Mouse (Mus musculus) stomach, postnatal 0 days (tissue): Measurements from ENCODE around the gene Cep44. TPM values are rescaled to one million over a fixed set of nuclear protein-coding genes. Genes with fewer than 3 reads are reported as not detected.

ENCODE experiments used
- ATAC-seq: fragments of 200-750 bp; cut with Nextera tagmentation; 2 replicates; pipeline ENCODE4 v1.8.0; 2017; ENCODE audit not compliant: low FRiP score, low TSS enrichment
- DNase-seq: peaks from one replicate; pipeline ENCODE4 v3.0.0-alpha.2; 2016; ENCODE audit warnings: low spot score
- H3K27ac ChIP-seq: fragments of 300-500 bp; sonication (generic); replicated peaks from 2 replicates; pipeline ENCODE4 v1.5.1; 2014; ENCODE audit warnings: mild to moderate bottlenecking, control low read depth
- H3K27me3 ChIP-seq: fragments of 300-500 bp; sonication (generic); 2 replicates; pipeline ENCODE4 v1.6.1; 2014; ENCODE audit warnings: low read length; ENCODE audit not compliant: control insufficient read depth, insufficient read depth
- H3K36me3 ChIP-seq: fragments of 300-500 bp; sonication (generic); 2 replicates; pipeline ENCODE4 v1.6.1; 2014; ENCODE audit warnings: low read length, mixed read lengths; ENCODE audit not compliant: control insufficient read depth, insufficient read depth
- H3K4me1 ChIP-seq: fragments of 300-500 bp; sonication (generic); replicated peaks from 2 replicates; pipeline ENCODE4 v1.6.1; 2014; ENCODE audit warnings: antibody characterized with exemption; ENCODE audit not compliant: control insufficient read depth, insufficient read depth
- H3K4me2 ChIP-seq: fragments of 300-500 bp; sonication (generic); replicated peaks from 2 replicates; pipeline ENCODE4 v1.6.1; 2014; ENCODE audit warnings: low read depth, mild to moderate bottlenecking, control low read depth, moderate library complexity
- H3K4me3 ChIP-seq: fragments of 300-500 bp; sonication (generic); 2 replicates; pipeline ENCODE4 v1.5.1; 2014; ENCODE audit warnings: low read depth, low read length, control low read depth
- H3K9ac ChIP-seq: fragments of 300-500 bp; sonication (generic); 2 replicates; pipeline ENCODE4 v1.6.1; 2014; ENCODE audit warnings: mild to moderate bottlenecking, low read length, control low read depth, mixed read lengths
- H3K9me3 ChIP-seq: fragments of 300-500 bp; sonication (generic); 2 replicates; pipeline ENCODE4 v1.6.1; 2016; ENCODE audit warnings: low read length; ENCODE audit not compliant: control insufficient read depth
- CTCF ChIP-seq: IDR thresholded peaks from 2 replicates; pipeline ENCODE4 v1.5.1; 2016; ENCODE audit warnings: antibody characterized with exemption, low read depth, mild to moderate bottlenecking, moderate library complexity
- EP300 ChIP-seq: optimal IDR thresholded peaks from 2 replicates; pipeline ENCODE3; 2016; ENCODE audit warnings: antibody characterized with exemption
- WGBS: fragments of 180-500 bp; shearing (Covaris S2); extraction: QIAGEN DNeasy Blood & Tissue Kit; methylation state at CpG from one replicate; pipeline ENCODE4 v1.1.7; 2014; 5-methylcytosine and 5-hydroxymethylcytosine counted together
- microRNA-seq: library from miRNA; unstranded; fragments of <30 nt; microRNA quantifications from one replicate; pipeline ENCODE4, GENCODE M21; 2016
- polyA plus RNA-seq: library from polyadenylated mRNA; unstranded; fragments of >200 nt; fragmentation: Nextera tagmentation; extraction: Ambion mirVana; gene quantifications from 2 replicates; pipeline ENCODE4 v1.2.1, GENCODE M21; 2015

Gene Cep44
- polyA plus RNA-seq, 1 experiment from 2014 or later = 19.1 TPM

DNA sequence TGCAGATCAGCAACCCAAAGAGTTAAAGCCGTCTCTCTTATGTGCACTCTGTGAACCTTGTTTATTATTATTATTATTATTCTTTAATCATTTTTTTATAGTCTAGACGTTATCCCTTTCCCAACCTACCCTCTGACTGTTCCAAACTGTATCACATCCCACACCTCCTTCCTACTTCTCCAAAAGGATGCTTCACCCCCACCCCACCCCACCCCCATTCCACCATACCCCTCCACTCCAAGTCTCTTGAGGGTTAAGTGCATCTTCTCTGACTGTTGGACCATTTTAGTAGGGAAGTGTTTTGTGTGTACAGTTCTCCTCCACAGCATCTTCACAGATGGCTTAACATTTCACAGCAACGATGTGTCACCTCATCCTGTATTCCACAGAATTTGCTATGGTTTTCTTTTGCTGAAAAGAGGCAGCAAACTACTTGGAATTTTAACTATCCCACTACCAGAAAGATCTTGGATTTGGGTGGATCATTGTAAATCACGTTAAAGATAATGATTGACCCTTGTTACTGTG is 41.8 kb downstream of the Cep44 start:
- no peak overlapping the region for H3K4me2 ChIP-seq
- ATAC-seq (no peak), DNase-seq (no peak)
- no peak overlapping the region for H3K4me3 ChIP-seq
- TF ChIP-seq EP300 (no peak), CTCF (no peak)
- H3K4me1 ChIP-seq = no peaks in the 10 kb centered on the region
- no peak overlapping the region for H3K9ac ChIP-seq
- H3K27me3 ChIP-seq = no peaks in the 10 kb centered on the region
- H3K27ac ChIP-seq = no peak overlapping the region
- no peaks in the 10 kb centered on the region for H3K36me3 ChIP-seq
- 69% methylated on average over 4 of the region's 4 CpGs for WGBS
- no peaks in the 10 kb centered on the region for H3K9me3 ChIP-seq

DNA sequence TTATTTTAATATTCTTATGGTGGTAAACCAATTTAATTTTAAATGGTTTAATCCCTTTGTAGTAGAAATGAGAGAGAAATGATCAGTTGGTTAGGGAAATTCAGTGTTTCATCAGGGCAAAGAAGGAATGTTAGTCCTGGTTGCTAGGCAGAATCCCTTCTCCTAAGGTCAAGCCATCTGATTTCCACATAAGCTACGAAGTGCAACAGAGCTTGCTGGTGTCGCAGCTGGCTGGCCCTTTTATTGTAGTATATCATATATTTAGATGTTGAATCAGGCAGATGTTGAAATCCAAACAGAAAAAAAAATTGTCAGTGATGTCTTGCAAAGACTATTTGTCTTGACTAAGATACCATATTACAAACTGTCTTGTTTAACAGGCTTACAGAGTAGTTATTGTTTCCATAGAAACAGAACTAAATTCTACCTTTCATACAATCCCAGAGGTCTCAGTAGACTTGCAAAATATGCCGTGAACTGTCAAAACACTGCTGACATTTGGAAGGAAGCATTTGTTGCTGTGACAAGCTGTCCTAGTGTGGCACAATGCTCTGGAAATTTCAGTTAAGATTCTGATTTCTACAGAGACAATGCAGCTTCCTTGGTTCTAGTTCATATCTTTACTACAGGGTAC is 42.4 kb downstream of the Cep44 start:
- TF ChIP-seq CTCF = no peak
- no peak for TF ChIP-seq EP300
- Histone ChIP-seq H3K27me3 (no peaks in the 10 kb centered on the region), H3K4me2 (no peak overlapping the region), H3K4me1 (no peaks in the 10 kb centered on the region), H3K36me3 (no peaks in the 10 kb centered on the region), H3K4me3 (no peak overlapping the region), H3K9me3 (no peaks in the 10 kb centered on the region), H3K27ac (no peak overlapping the region), H3K9ac (no peak overlapping the region)
- WGBS = 42% methylated on average over 3 of the region's 3 CpGs
- ATAC-seq = no peak
- no peak for DNase-seq

DNA sequence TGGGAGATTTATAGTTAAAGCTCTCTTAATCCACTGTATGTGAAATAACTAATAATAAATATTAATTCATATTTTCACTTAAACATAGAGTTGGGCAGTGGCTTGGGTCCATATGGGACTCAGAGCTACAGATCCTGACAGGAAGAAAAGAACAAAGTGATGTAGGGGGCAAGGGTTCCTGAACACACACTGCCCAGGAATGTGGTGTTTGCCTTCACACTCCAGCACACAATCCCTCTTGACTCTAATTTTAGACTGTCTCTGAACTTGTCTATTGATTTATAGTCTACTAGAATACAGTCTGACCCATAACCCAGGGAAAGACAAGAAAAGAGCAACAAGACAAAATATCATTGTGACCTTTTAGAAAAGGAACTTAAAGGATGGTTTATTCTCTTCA is 48.9 kb downstream of the Cep44 start:
- no peaks in the 10 kb centered on the region for H3K9me3 ChIP-seq
- ATAC-seq (no peak), DNase-seq (no peak)
- no peak for TF ChIP-seq CTCF
- no peak for TF ChIP-seq EP300
- H3K27me3 ChIP-seq = no peaks in the 10 kb centered on the region
- no peaks in the 10 kb centered on the region for H3K36me3 ChIP-seq
- H3K27ac ChIP-seq = no peak overlapping the region
- H3K4me2 ChIP-seq = no peak overlapping the region
- H3K9ac ChIP-seq = no peak overlapping the region
- no peak overlapping the region for H3K4me3 ChIP-seq
- no peaks in the 10 kb centered on the region for H3K4me1 ChIP-seq

DNA sequence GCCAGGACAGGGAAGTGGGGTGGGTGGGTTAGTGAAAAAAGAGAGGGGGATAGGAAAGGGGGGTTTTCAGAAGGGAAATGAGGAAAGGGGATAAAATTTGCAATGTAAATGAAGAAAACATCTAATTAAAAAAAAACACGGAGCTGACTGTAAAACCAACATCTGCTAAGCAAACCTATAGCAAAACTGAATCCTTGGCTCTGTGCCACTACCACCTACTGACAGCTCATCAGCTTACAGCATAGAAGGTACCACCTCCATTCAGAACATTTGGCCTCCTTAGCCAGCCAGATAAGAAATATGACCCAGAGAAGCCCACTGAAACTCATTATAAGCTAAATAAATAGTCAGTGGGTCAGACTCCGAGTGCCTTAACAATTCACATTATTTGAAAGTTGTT is 61.4 kb downstream of the Cep44 start:
- H3K9me3 ChIP-seq = no peaks in the 10 kb centered on the region
- no peak for ATAC-seq
- no peak overlapping the region for H3K4me2 ChIP-seq
- DNase-seq = peak; percentile 18
- H3K4me3 ChIP-seq = no peak overlapping the region
- no peak overlapping the region for H3K27ac ChIP-seq
- WGBS = 37% methylated on average over 2 of the region's 2 CpGs
- H3K27me3 ChIP-seq = no peaks in the 10 kb centered on the region
- TF ChIP-seq EP300 (no peak), CTCF (no peak)
- H3K4me1 ChIP-seq = no peaks in the 10 kb centered on the region
- H3K36me3 ChIP-seq = no peaks in the 10 kb centered on the region
- H3K9ac ChIP-seq = no peak overlapping the region

DNA sequence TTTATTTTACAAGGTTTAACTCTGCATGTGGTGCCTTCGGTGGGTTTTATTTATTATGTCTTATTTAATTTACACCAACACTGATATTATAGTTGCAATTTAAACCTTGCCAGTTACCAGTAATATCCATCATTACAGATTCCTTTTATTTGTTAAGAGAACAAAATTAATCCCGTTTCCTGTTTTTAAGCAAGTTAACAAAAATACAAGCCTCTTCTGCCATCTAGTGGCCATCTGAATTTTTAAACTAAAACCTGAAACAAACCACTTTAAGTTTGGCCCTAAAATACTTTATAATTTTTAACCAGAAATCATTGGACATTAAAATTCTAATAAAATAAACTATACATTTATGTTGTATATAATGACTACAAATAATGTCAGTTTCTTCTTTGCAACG is 64.8 kb downstream of the Cep44 start:
- TF ChIP-seq EP300 = no peak
- peak; percentile 71 for TF ChIP-seq CTCF
- H3K36me3 ChIP-seq = no peaks in the 10 kb centered on the region
- 21% methylated on average over 3 of the region's 3 CpGs for WGBS
- H3K4me3 ChIP-seq = no peak overlapping the region
- H3K4me2 ChIP-seq = no peak overlapping the region
- H3K9me3 ChIP-seq = no peaks in the 10 kb centered on the region
- H3K9ac ChIP-seq = no peak overlapping the region
- DNase-seq = no peak
- no peak overlapping the region for H3K27ac ChIP-seq
- no peak for ATAC-seq
- no peaks in the 10 kb centered on the region for H3K4me1 ChIP-seq
- no peaks in the 10 kb centered on the region for H3K27me3 ChIP-seq

Small RNA genes lying within 50 kb of the gene (microRNA-seq; reads per million reads assigned to microRNA genes)
- gene Gm25992 = not detected

Other genes starting within 250 kb of the Cep44 start
- 38.9 and 39.7 TPM in 2 replicates for gene Fbxo8, start within 50 bp of the Cep44 start, polyA plus RNA-seq